Mouse (Mus musculus) myocyte (in vitro differentiated cells): ENCODE measurements around the gene Adcy4.

Experiments
- CEBPB ChIP-seq: IDR thresholded peaks from 2 replicates; pipeline ENCODE4 v1.6.1; 2011; ENCODE audit warnings: mild to moderate bottlenecking, moderate library complexity; ENCODE audit not compliant: poor library complexity, insufficient read depth, severe bottlenecking
- MYOD1 ChIP-seq, 3 experiments: IDR thresholded peaks; one replicate each; pipeline ENCODE4 v1.6.1; 2011; ENCODE audit warnings: control low read depth in 2 of 3, low read depth in 2 of 3, mild to moderate bottlenecking in 2 of 3, moderate library complexity in 1 of 3; ENCODE audit not compliant: insufficient read length in 2 of 3, control insufficient read depth in 1 of 3

- TF ChIP-seq CEBPB (no peak), MYOD1 (IDR thresholded peaks at IDR 0.05; ENCODE audit: control insufficient read depth in 1 of 3, insufficient read length in 2 of 3, low read depth in 2 of 3) (no peak)
Observed at GRCm38 (mm10) chr14:55782361-55782960, 1.4 kb downstream of the Adcy4 start.
